Mouse (Mus musculus) C2C12 (cell line): ENCODE data around the gene Runx2.

ENCODE experiments used
- CEBPB ChIP-seq: IDR thresholded peaks from one replicate; pipeline ENCODE4 v1.6.1; 2011; ENCODE audit warnings: low read depth, mild to moderate bottlenecking, control low read depth, moderate library complexity
- CTCF ChIP-seq: IDR thresholded peaks from one replicate; pipeline ENCODE4 v1.5.1; 2011; ENCODE audit not compliant: control insufficient read depth, insufficient read depth, insufficient read length
- MAX ChIP-seq: IDR thresholded peaks from one replicate; pipeline ENCODE4 v1.6.1; 2011; ENCODE audit warnings: mild to moderate bottlenecking, control low read depth
- MYOD1 ChIP-seq: IDR thresholded peaks from one replicate; pipeline ENCODE4 v1.6.1; 2011; ENCODE audit warnings: low read depth; ENCODE audit not compliant: control insufficient read depth, insufficient read length
- USF1 ChIP-seq: IDR thresholded peaks from one replicate; pipeline ENCODE4 v1.6.1; 2011; ENCODE audit warnings: low read depth, mild to moderate bottlenecking, control low read depth, moderate library complexity

GRCm38 (mm10) chr17:44508198-44508715 lies 306.3 kb downstream of the Runx2 start:
- TF ChIP-seq CTCF (no peak), USF1 (no peak), CEBPB (no peak), MAX (no peak), MYOD1 (peak; percentile 100)
